Mouse (Mus musculus) cerebellum, adult 11-12 months (tissue): ENCODE measurements at regions not wholly inside any gene's neighbourhood (a gene's known extent, or its start where the extent isn't known, plus 50 kb on each side); places are given as distances from the start of the nearest gene placed in this dataset.

Experiments
- DNase-seq: peaks from one replicate; pipeline ENCODE4 v3.0.0; 2022

DNA sequence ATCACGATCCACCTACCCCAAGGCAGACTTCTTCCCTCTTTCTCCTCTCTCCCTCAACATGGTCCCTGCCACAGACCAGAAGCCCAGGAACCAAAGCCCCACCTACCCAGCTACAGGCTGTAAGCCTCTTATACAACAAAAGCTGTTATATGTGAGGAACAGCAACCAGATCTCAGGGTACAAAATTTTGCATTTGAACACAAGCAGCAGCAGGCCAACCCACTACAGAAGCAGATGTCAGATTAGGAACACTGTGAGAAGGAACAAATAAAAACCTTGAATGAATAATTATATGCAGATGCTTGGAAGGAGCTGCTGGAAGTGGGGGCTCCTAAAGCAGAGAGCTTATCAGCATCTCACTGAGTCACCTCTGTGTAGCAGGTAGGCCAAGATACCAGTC lies 444.8 kb downstream of the Tox3 start:
- DNase-seq = no peak

DNA sequence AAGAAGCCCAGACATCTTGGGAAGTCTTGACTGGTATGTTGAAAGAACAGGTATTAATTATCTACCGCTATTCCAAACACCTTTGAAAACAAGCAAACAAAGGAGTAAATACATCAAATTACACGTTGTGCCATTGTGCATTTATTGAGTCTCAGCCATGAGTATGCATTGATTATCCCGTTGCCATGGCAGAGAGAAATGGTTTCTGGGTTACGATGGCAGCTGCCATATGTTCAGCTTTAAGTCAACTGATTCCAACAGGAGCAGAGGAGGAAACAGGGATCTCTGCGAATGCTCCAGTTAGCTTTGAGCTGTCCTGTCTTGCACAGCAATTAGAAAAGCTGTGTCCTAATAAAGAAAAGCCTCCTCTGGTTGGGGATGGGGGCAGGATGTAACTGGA lies 475.4 kb downstream of the Tox3 start:
- DNase-seq = no peak

- DNase-seq = no peak
Observed at GRCm38 (mm10) chr8:89871966-89872365, 476.2 kb downstream of the Tox3 start.

GRCm38 (mm10) chr8:89859813-89860212 lies 488.3 kb downstream of the Tox3 start:
- DNase-seq = no peak

- DNase-seq = no peak
Observed at GRCm38 (mm10) chr8:89858706-89859385, 489.3 kb downstream of the Tox3 start.

GRCm38 (mm10) chr8:89855556-89855955 lies 492.6 kb downstream of the Tox3 start:
- no peak for DNase-seq

- DNase-seq = peak; percentile 4
Observed at GRCm38 (mm10) chr8:89850209-89850796, 497.8 kb downstream of the Tox3 start.

DNA sequence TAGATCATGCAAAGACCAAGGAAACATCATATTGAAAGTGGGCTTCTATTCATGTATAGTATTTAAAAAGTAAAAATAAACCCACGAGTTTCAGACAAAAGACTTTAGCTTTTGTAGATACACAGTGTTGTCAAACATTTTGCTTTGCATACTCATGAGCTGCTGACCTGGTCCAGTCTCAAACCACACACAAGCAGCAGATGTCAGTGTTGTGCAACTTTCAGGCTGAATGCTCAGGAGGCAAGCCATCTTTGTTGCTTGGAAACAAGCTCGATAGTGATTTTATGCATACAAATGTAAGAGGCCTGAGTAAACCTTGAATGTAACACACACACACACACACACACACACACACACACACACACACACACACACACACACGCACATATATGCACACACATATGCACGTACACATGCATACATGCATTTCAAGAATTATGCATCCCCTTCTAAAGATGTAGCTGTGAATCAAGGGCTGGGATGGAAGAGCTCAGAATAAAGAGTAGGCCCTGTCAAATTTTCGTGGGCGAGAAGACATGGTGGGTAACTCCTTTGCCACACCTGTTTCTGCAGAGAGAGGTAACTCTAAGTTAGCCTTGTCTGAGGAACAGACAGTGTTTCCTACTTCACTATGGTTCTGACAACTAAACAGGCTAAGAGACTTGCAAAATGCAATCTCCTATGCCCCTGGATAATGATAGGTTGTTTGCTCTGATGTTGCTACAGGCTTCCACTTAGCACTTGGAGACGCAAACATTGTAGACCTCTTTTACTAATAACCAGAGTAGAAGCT lies 498.5 kb downstream of the Tox3 start:
- DNase-seq = no peak

DNA sequence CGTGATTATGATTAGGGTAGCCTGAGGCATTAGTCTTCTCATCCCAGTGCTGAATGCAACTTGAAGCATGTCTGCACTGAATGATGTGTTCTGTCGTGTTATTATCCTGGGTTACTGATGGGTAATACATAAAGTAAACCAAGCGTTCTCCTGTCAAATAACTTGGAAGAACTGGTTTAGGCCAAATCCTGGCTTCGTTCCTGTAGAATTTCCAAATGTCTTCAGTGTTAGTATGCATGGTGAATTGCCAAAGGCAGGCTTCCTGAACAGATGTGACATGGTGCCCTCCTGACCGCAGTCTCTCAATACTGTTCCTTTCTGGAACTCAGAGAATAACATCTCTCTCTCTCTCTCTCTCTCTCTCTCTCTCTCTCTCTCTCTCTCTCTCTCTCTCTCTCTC lies 509.6 kb downstream of the Tox3 start:
- no peak for DNase-seq

- no peak for DNase-seq
Observed at GRCm38 (mm10) chr8:89833715-89834114, 514.4 kb downstream of the Tox3 start.

DNA sequence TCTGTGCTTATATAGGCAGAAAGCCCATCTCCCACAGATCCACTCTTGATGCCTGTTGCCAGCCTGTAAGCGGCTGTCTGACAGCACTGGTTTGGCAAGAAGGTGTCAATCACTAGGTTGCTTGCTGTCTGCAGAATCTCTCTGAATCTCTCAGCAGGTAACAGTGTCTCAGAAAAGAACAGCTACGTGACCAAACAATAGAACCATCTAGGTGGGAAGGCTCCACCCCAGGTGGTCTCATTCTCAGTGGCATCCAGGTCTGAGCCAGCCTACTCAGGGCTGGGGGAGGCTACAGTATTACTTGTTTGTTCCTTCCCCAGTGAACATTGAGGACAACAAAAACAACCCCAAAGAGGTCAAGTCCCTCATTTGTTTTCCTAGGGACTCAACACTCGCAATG lies 523.6 kb downstream of the Tox3 start:
- no peak for DNase-seq

DNA sequence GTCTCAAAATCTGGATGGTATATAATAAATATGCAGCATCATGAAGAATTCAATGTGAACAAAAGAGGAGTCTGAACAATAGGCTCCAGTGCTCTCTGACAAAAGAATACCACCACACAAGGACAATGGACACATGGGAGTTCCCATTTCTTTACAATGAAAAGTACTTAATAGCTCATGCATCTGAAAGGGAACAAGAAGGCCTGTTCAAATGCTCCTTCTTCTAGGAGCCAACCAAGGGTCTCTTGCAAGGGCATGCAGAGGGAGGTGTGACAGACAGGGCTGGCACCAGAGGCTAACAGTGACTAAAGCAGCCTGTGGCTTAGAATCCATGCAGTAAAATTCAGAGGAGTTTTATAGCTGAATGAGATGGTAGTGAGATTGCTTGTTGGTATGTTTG lies 524.5 kb downstream of the Tox3 start:
- no peak for DNase-seq

DNA sequence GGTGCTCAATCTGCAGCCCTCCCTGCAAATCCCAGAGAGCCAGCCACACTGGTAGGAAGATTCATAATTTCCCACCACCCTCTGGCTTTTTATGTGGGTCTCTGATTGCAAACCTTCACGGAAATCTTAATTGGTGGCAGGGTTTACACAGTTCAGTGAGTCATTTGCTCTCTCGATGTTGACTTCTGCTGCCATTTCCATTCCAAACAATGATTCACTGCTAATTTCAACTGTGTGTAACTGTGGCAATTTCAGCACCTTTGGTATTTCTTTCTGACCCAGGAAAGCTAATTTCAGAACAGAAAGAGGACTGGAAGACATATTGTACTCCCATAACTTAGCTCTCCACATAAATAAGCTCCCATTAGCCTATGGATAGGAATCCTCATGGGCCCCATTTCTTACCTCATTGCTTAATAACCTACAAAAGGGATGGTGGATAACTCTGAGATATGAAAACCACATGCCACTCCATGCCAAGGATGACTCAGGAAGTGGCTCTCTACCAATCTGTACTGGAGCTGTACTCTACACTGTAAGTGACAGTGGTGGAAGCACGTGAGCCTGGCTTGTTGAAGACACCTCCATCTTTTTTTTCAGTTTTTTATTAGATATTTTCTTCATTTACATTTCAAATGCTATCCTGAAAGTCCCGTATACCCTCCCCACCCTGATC lies 536.0 kb downstream of the Tox3 start:
- DNase-seq = no peak

GRCm38 (mm10) chr8:89788296-89788695 lies 559.8 kb downstream of the Tox3 start:
- DNase-seq = no peak

- DNase-seq = no peak
Observed at GRCm38 (mm10) chr8:89787050-89787905, 560.9 kb downstream of the Tox3 start.

DNA sequence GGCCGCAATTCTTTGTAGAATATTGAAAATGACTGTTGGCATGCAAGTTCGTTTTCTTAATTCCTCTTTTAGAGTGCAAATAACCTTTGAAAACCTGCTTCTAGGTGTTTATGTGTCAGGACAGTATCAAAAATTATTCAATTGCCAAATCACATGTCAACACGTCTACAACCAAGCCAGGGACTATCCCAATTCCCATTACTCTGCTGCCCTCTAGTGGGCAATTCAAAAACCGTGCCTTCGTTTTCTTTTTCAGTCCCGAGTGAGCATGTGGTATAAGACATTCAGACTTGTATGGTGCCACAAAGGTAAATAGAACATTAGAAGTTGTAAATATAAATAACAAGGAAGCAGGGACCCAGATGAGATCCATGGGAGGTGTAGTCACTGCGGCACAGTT lies 563.1 kb downstream of the Tox3 start:
- DNase-seq = peak; percentile 8

- DNase-seq = no peak
Observed at GRCm38 (mm10) chr8:89783311-89783710, 564.8 kb downstream of the Tox3 start.

GRCm38 (mm10) chr8:89766387-89766786 lies 581.8 kb downstream of the Tox3 start:
- no peak for DNase-seq

DNA sequence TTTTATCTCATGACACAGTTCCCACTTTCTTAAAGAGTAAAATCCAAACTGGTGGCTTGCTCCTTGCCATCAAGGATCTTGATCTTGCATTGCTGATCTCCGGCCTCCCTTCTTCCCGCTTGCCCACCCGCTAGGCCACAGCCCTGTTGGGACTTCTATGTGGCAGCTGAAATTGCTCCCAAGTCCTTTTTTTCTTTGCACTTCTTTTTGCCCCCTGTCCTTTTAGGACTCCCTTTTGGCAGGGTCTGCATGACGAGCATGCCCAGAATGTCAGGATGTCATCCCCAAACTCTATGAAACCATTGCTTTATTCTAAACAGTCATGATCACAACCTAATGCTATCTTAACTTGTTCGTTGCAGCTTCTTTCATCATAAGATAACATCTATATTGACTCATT lies 588.6 kb downstream of the Tox3 start:
- DNase-seq = no peak

- DNase-seq = no peak
Observed at GRCm38 (mm10) chr8:89758695-89759094, 589.4 kb downstream of the Tox3 start.

- DNase-seq = no peak
Observed at GRCm38 (mm10) chr8:89755951-89756350, 592.2 kb downstream of the Tox3 start.

GRCm38 (mm10) chr8:89751201-89751600 lies 596.9 kb downstream of the Tox3 start:
- DNase-seq = no peak

GRCm38 (mm10) chr8:89747726-89748125 lies 600.4 kb downstream of the Tox3 start:
- no peak for DNase-seq
